Mouse (Mus musculus) liver, embryonic 14.5 days (tissue): ENCODE measurements around the gene Rgs9. TPM values are rescaled to one million over a fixed set of nuclear protein-coding genes. Genes with fewer than 3 reads are reported as not detected.
"Not testable (repeated sequence)": the region's sequence is repeated elsewhere in the genome, so short reads cannot be mapped to it uniquely, and the experiment has no call there.

Experiments used
- ATAC-seq: fragments of 200-750 bp; cut with Nextera tagmentation; 2 replicates; pipeline ENCODE4 v1.8.0; 2017; ENCODE audit warnings: moderate number of reproducible peaks, mild to moderate bottlenecking, moderate library complexity; ENCODE audit not compliant: insufficient read depth
- DNase-seq, 3 experiments: peaks; one replicate each; pipeline ENCODE4 v3.0.0-alpha.2; 2012 to 2013; ENCODE audit warnings: low read depth in 3 of 3, low spot score in 3 of 3
- H3K27ac ChIP-seq: fragments of 300-500 bp; sonication (generic); 2 replicates; pipeline ENCODE4 v1.5.1; 2014; ENCODE audit warnings: moderate library complexity, mild to moderate bottlenecking, control low read depth, inconsistent platforms
- H3K27me3 ChIP-seq: fragments of 300-500 bp; sonication (generic); 2 replicates; pipeline ENCODE4 v1.6.1; 2014; ENCODE audit warnings: mild to moderate bottlenecking, low read length, moderate library complexity; ENCODE audit not compliant: control insufficient read depth, insufficient read depth
- H3K36me3 ChIP-seq: fragments of 300-500 bp; sonication (generic); replicated peaks from 2 replicates; pipeline ENCODE4 v1.6.1; 2014; ENCODE audit warnings: low read depth; ENCODE audit not compliant: control insufficient read depth, insufficient read depth
- H3K4me1 ChIP-seq, 2 experiments: fragments of 200-500 bp in 1 of 2; fragments of 300-500 bp in 1 of 2; sonication (generic) in 1 of 2; replicated peaks; 2 replicates each; pipeline ENCODE4 v1.6.1; 2012 to 2014; ENCODE audit warnings: antibody characterized with exemption in 1 of 2, inconsistent platforms in 1 of 2, low read length in 1 of 2; ENCODE audit not compliant: control insufficient read depth in 2 of 2, insufficient read depth in 2 of 2
- H3K4me2 ChIP-seq: fragments of 300-500 bp; sonication (generic); 2 replicates; pipeline ENCODE4 v1.6.1; 2014; ENCODE audit warnings: low read depth, mild to moderate bottlenecking, control low read depth, moderate library complexity
- H3K4me3 ChIP-seq, 2 experiments: fragments of 200-500 bp in 1 of 2; fragments of 300-500 bp in 1 of 2; sonication (generic) in 1 of 2; 2 replicates each; pipeline ENCODE4 v1.5.1; 2012 to 2014; ENCODE audit warnings: low read depth in 2 of 2, low read length in 2 of 2, mild to moderate bottlenecking in 2 of 2, control low read depth in 1 of 2, inconsistent platforms in 1 of 2, moderate library complexity in 1 of 2; ENCODE audit not compliant: insufficient read depth in 1 of 2
- H3K9ac ChIP-seq: fragments of 300-500 bp; sonication (generic); replicated peaks from 2 replicates; pipeline ENCODE4 v1.6.1; 2014; ENCODE audit warnings: mild to moderate bottlenecking, control low read depth, moderate library complexity
- H3K9me3 ChIP-seq: fragments of 300-500 bp; sonication (generic); 2 replicates; pipeline ENCODE4 v1.6.1; 2016; ENCODE audit warnings: low read length, mixed read lengths; ENCODE audit not compliant: control insufficient read depth
- CTCF ChIP-seq: IDR thresholded peaks from 2 replicates; pipeline ENCODE4 v1.5.1; 2016; ENCODE audit warnings: antibody characterized with exemption, low read depth, control low read depth
- EP300 ChIP-seq: IDR thresholded peaks from 2 replicates; pipeline ENCODE4 v1.6.1; 2016; ENCODE audit warnings: antibody characterized with exemption, low read depth
- WGBS: fragments of 180-500 bp; shearing (Covaris S2); extraction: QIAGEN DNeasy Blood & Tissue Kit; methylation state at CpG from one replicate; pipeline ENCODE4 v1.1.7; 2014; ENCODE audit not compliant: insufficient replicate concordance; 5-methylcytosine and 5-hydroxymethylcytosine counted together
- polyA plus RNA-seq, 2 experiments: library from polyadenylated mRNA; depleted of rRNA in 1 of 2; stranded (reverse) in 1 of 2; unstranded in 1 of 2; fragments of >200 nt; fragmentation: Nextera tagmentation in 1 of 2; extraction: Ambion mirVana in 1 of 2; gene quantifications; 2 replicates each; pipeline versions ENCODE4 v1.2.1 to v1.2.3; 2012 to 2014

The Rgs9 gene
- polyA plus RNA-seq, 2 experiments = 0.09 TPM; not detected in 1

DNA sequence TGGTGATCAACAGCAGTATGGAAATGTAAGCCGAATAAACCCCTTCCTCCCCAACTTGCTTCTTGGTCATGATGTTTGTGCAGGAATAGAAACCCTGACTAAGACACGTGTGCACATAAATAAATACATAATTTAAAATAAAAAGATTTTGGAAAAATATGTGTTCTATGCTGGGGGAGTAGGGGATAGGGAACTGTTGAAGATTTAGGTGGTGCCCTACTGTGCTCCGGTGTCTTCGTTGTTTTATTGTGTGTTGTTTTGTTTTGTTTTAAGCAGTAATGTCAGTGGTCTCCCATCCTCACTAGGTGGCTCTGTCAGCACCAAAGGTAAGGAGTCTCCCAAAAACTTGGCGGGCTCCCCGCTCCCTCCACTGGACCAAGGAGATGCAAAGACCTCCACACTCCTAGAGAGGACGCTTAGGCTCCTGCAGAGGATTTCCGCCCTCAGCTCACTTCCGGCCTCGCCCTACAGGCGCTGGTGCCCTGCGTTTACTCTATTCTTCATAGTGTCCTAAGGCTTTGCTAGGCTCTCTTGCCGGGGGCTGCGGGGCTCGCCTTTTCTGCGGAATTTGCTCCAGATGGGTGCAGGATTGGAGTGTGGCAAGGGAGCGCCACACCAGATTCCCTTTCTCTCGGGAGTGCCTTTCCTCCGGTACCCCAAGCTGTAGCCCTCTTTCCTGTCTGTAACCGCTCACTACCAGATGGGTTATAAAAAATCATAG is 14.1 kb upstream of the Rgs9 start:
- 11% methylated on average over 20 of the region's 20 CpGs for WGBS
- no peaks in the 10 kb centered on the region for H3K9me3 ChIP-seq
- H3K27ac ChIP-seq = no peak overlapping the region
- H3K27me3 ChIP-seq = no peaks in the 10 kb centered on the region
- H3K36me3 ChIP-seq = no peaks in the 10 kb centered on the region
- H3K4me2 ChIP-seq = peak overlapping the region; percentile 68
- TF ChIP-seq CTCF (peak; percentile 19; the same call in 1 of the 2 replicates), EP300 (no peak)
- H3K4me1 ChIP-seq = peaks cover 0 to 2% of the 10 kb centered on the region in 2 experiments; a peak in 1 of 4 replicates
- H3K9ac ChIP-seq = peak overlapping the region; percentile 64
- peak overlapping the region; percentile 61 to 75 for H3K4me3 ChIP-seq
- DNase-seq = peak in 1 of 3 experiments; percentile 27
- peak; percentile 68; the same call in 1 of the 2 replicates for ATAC-seq

DNA sequence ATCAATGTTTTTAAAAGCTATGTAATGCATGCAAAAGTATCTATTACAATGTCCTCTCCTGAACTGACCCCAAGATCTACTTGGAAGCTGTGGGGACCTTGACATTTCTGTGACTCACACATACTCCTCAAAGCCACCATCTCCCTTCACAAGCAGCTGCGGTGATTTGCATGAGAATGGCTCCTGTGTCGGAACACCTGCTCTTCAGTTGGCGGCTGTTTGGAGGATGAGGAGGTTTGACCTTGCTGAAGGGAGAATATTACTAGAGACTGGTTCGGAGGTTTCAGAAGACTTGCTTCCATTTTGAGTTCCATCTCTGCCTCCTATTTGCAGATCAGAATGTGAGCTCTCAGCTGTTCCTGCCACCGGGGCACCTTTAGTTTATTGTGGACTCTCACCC is 7.8 kb upstream of the Rgs9 start:
- 68% methylated on average over 5 of the region's 5 CpGs for WGBS
- H3K4me2 ChIP-seq = no peak overlapping the region
- no peak for DNase-seq
- H3K36me3 ChIP-seq = no peaks in the 10 kb centered on the region
- H3K27ac ChIP-seq = no peak overlapping the region
- TF ChIP-seq EP300 = no peak
- no peak for TF ChIP-seq CTCF
- no peak overlapping the region for H3K9ac ChIP-seq
- H3K4me1 ChIP-seq = no peaks in the 10 kb centered on the region
- H3K27me3 ChIP-seq = no peaks in the 10 kb centered on the region
- ATAC-seq = no peak
- no peak overlapping the region for H3K4me3 ChIP-seq
- H3K9me3 ChIP-seq = no peaks in the 10 kb centered on the region

DNA sequence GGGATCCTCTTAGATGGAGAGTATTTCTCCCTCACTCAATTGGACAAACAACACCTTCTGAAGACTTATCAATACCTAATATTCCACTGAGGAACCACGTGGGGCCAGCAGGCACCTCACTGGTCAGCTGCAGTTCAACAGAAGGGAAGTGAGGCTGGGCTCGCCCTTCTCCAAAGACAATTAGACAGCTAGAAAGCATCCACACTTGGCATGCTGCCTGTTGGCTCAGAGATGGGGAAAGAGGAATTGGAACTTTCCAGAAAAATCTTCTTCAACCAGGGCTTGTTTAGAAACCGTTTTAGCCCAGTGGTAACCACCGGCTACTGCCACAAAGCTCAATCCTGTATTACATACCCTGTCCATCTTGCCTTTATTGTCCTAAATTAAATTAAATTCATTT is 4.4 kb upstream of the Rgs9 start:
- ATAC-seq (no peak), DNase-seq (no peak)
- Histone ChIP-seq H3K4me1 (no peaks in the 10 kb centered on the region; a peak in 2 of 4 replicates), H3K27ac (no peak overlapping the region), H3K9ac (no peak overlapping the region), H3K4me2 (no peak overlapping the region), H3K4me3 (no peak overlapping the region), H3K9me3 (no peaks in the 10 kb centered on the region), H3K27me3 (no peaks in the 10 kb centered on the region), H3K36me3 (no peaks in the 10 kb centered on the region)
- WGBS = 53% methylated on average over 4 of the region's 4 CpGs
- TF ChIP-seq CTCF (no peak), EP300 (no peak)

DNA sequence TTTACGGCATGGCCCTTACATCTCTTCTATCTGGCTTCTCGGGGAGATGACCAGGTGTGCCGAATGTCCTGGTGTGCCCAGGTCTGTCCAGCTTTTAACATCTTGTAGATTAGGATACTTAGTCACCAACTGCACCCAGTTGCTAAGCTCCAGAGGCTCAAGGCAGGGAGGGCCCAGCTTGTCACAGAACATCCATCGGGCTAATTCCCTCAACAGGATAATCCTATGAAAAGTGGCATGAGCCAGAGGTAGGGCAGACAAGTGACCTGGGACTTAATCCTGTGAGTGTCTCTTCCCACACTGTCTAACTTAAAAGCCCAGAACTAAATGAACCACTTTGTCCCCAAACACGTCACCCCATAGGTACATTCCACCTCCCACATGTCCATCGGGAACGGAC is 898 bp downstream of the Rgs9 start:
- Histone ChIP-seq H3K9ac (no peak overlapping the region), H3K9me3 (no peaks in the 10 kb centered on the region), H3K4me1 (no peaks in the 10 kb centered on the region; a peak in 2 of 4 replicates), H3K27me3 (peaks cover 3% of the 10 kb centered on the region; the same call in 1 of the 2 replicates), H3K36me3 (no peaks in the 10 kb centered on the region), H3K27ac (no peak overlapping the region), H3K4me2 (no peak overlapping the region), H3K4me3 (no peak overlapping the region)
- no peak for DNase-seq
- TF ChIP-seq EP300 (no peak), CTCF (no peak)
- WGBS = 68% methylated on average over 7 of the region's 7 CpGs
- ATAC-seq = no peak

GRCm38 (mm10) chr11:109292056-109292455 is 5.9 kb downstream of the Rgs9 start:
- ATAC-seq = no peak
- WGBS = 46% methylated on average over 3 of the region's 3 CpGs
- DNase-seq = no peak
- Histone ChIP-seq H3K27me3 (peaks cover 3% of the 10 kb centered on the region; the same call in 1 of the 2 replicates), H3K4me1 (no peaks in the 10 kb centered on the region), H3K27ac (no peak overlapping the region), H3K4me2 (no peak overlapping the region), H3K36me3 (no peaks in the 10 kb centered on the region), H3K4me3 (no peak overlapping the region), H3K9me3 (no peaks in the 10 kb centered on the region), H3K9ac (no peak overlapping the region)
- TF ChIP-seq CTCF (no peak), EP300 (no peak)

- H3K27ac ChIP-seq, H3K9ac ChIP-seq, H3K9me3 ChIP-seq, H3K4me1 ChIP-seq, H3K36me3 ChIP-seq, H3K4me3 ChIP-seq, H3K4me2 ChIP-seq, H3K27me3 ChIP-seq, ATAC-seq, DNase-seq: not testable (repeated sequence)
- 76% methylated on average over 9 of the region's 9 CpGs for WGBS
Observed at GRCm38 (mm10) chr11:109289378-109289777, 8.6 kb downstream of the Rgs9 start.
